In genomic region chr11:117349429-117350363, GRCm38 (mm10) we compare ENCODE assay signal across 8 mouse cellular contexts.
DNase-seq lines count a peak whose midpoint lies in the region; ATAC-seq lines count a peak whose summit lies in the region.

No protein-coding gene starts in this region.

- peak overlapping the region; percentile 50 for H3K27ac ChIP-seq in midbrain, embryonic 10.5 days (replicated peaks)
- H3K27ac ChIP-seq in midbrain, embryonic 14.5 days (replicated peaks; ENCODE audit: low read depth, low read length) = no peak overlapping the region
- H3K27ac ChIP-seq in embryonic facial prominence, embryonic 14.5 days (replicated peaks; ENCODE audit: low read depth, low read length) = peak overlapping the region; percentile 82
- peak overlapping the region; percentile 61 for H3K27ac ChIP-seq in liver, embryonic 12.5 days

- H3K9ac ChIP-seq in midbrain, embryonic 14.5 days (replicated peaks; ENCODE audit: low read length) = no peak overlapping the region
- H3K9ac ChIP-seq in embryonic facial prominence, embryonic 14.5 days (ENCODE audit: low read depth, low read length) = peak overlapping the region; percentile 41; the same call in 1 of the 2 replicates
- H3K9ac ChIP-seq in liver, embryonic 12.5 days = 0 out of 2 replicates have a peak overlapping the region, but pooled peaks have one; percentile 20

- DNase-seq in midbrain, embryonic 10.5 days (ENCODE audit: low spot score) = no peak
- no peak for DNase-seq in midbrain, embryonic 14.5 days
- DNase-seq in embryonic facial prominence, embryonic 14.5 days (ENCODE audit: low spot score) = peak; percentile 71
- peak; percentile 77 to 79 for DNase-seq in thymus, postnatal 10 days (ENCODE audit: low spot score in 2 of 2)
- no peak for DNase-seq in left cerebral cortex, postnatal 36 days (ENCODE audit: low spot score in 2 of 2)
- no peak for DNase-seq in layer of hippocampus, postnatal 10 days (ENCODE audit: low spot score in 2 of 2)
- no peak for DNase-seq in urinary bladder, postnatal 25 days (ENCODE audit: low spot score)

- H3K27me3 ChIP-seq in midbrain, embryonic 10.5 days (ENCODE audit: low read depth, poor library complexity, severe bottlenecking) = no peaks in the 10 kb centered on the region
- no peaks in the 10 kb centered on the region for H3K27me3 ChIP-seq in midbrain, embryonic 14.5 days (ENCODE audit: control insufficient read depth, insufficient read depth, low read length)
- H3K27me3 ChIP-seq in embryonic facial prominence, embryonic 14.5 days (replicated peaks; ENCODE audit: control insufficient read depth, insufficient read depth, low read length) = no peaks in the 10 kb centered on the region
- no peaks in the 10 kb centered on the region for H3K27me3 ChIP-seq in liver, embryonic 12.5 days (replicated peaks)

- WGBS in midbrain, embryonic 10.5 days = 47% methylated on average over 20 of the region's 20 CpGs
- WGBS in midbrain, embryonic 14.5 days = 33% methylated on average over 20 of the region's 20 CpGs
- WGBS in embryonic facial prominence, embryonic 14.5 days = 14% methylated on average over 20 of the region's 20 CpGs
- WGBS in liver, embryonic 12.5 days (ENCODE audit: insufficient replicate concordance) = 24% methylated on average over 20 of the region's 20 CpGs

- peaks cover 62% of the 10 kb centered on the region for H3K4me1 ChIP-seq in midbrain, embryonic 10.5 days
- H3K4me1 ChIP-seq in midbrain, embryonic 14.5 days (ENCODE audit: control insufficient read depth, insufficient read depth, low read length) = peaks cover 44% of the 10 kb centered on the region
- peaks cover 59% of the 10 kb centered on the region for H3K4me1 ChIP-seq in embryonic facial prominence, embryonic 14.5 days (ENCODE audit: control insufficient read depth, insufficient read depth, low read length)
- H3K4me1 ChIP-seq in liver, embryonic 12.5 days = peaks cover 64% of the 10 kb centered on the region

- no peak overlapping the region for H3K4me3 ChIP-seq in midbrain, embryonic 10.5 days
- no peak overlapping the region for H3K4me3 ChIP-seq in midbrain, embryonic 14.5 days (replicated peaks; ENCODE audit: low read depth, low read length)
- H3K4me3 ChIP-seq in embryonic facial prominence, embryonic 14.5 days (ENCODE audit: low read depth, low read length) = no peak overlapping the region
- H3K4me3 ChIP-seq in liver, embryonic 12.5 days = no peak overlapping the region

- H3K4me2 ChIP-seq in midbrain, embryonic 14.5 days (ENCODE audit: low read length) = no peak overlapping the region
- H3K4me2 ChIP-seq in embryonic facial prominence, embryonic 14.5 days (ENCODE audit: low read depth, low read length) = 0 out of 2 replicates have a peak overlapping the region, but pooled peaks have one; percentile 5
- H3K4me2 ChIP-seq in liver, embryonic 12.5 days = peak overlapping the region; percentile 29

- ATAC-seq in midbrain, embryonic 14.5 days (ENCODE audit: low FRiP score, low TSS enrichment) = no peak
- no peak for ATAC-seq in embryonic facial prominence, embryonic 14.5 days (ENCODE audit: low read depth)
- ATAC-seq in liver, embryonic 12.5 days = no peak

- intact Hi-C loops in left cerebral cortex, postnatal 36 days (cut with DNase I) = no loop called here

- no peaks in the 10 kb centered on the region for H3K9me3 ChIP-seq in midbrain, embryonic 10.5 days (replicated peaks)
- H3K9me3 ChIP-seq in midbrain, embryonic 14.5 days (ENCODE audit: control insufficient read depth, low read length) = no peaks in the 10 kb centered on the region
- H3K9me3 ChIP-seq in embryonic facial prominence, embryonic 14.5 days (ENCODE audit: control insufficient read depth, low read length) = no peaks in the 10 kb centered on the region
- H3K9me3 ChIP-seq in liver, embryonic 12.5 days (replicated peaks) = no peaks in the 10 kb centered on the region

- H3K36me3 ChIP-seq in midbrain, embryonic 10.5 days = peaks cover 47% of the 10 kb centered on the region
- peaks cover 39% of the 10 kb centered on the region for H3K36me3 ChIP-seq in midbrain, embryonic 14.5 days (ENCODE audit: control insufficient read depth, insufficient read depth, low read length)
- peaks cover 34% of the 10 kb centered on the region for H3K36me3 ChIP-seq in embryonic facial prominence, embryonic 14.5 days (ENCODE audit: control insufficient read depth, insufficient read depth, low read length)
- peaks cover 41% of the 10 kb centered on the region for H3K36me3 ChIP-seq in liver, embryonic 12.5 days

Comparison
In these comparisons a context has a peak if more than half of its experiments do, and no peak if none do; other contexts are left out.
1. DNase-seq: peak in embryonic facial prominence, embryonic 14.5 days (single experiment) and thymus, postnatal 10 days (2 of 2); none in midbrain, embryonic 10.5 days (single experiment), midbrain, embryonic 14.5 days (single experiment), left cerebral cortex, postnatal 36 days (0 of 2), layer of hippocampus, postnatal 10 days (0 of 2) and urinary bladder, postnatal 25 days (single experiment).